Mouse (Mus musculus): ENCODE measurements around the gene Enox1.
A peak's percentile ranks its signal among the peaks of the same experiment; 100 is the strongest.

Enox1 gene

DNA sequence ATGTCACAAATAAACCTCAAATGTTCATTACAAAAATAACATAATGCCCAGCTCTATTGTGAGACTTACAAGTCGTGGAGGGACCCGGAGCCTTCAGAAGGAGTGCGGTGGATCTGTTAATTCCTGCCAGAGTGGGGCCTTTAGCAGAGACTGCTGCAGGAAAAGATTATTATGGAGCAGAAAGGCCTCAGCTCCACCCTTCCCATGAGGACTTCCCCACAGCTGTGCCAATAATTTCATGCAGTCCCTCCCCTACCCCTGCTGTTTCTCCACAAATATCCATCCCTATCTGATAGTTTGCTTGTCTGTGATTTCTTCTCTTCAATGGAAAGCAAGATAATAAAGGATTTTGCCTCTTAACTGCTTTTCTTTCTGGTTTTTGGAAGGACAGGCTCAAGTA is 314.0 kb downstream of the Enox1 start:
- DNase-seq = no peak

DNA sequence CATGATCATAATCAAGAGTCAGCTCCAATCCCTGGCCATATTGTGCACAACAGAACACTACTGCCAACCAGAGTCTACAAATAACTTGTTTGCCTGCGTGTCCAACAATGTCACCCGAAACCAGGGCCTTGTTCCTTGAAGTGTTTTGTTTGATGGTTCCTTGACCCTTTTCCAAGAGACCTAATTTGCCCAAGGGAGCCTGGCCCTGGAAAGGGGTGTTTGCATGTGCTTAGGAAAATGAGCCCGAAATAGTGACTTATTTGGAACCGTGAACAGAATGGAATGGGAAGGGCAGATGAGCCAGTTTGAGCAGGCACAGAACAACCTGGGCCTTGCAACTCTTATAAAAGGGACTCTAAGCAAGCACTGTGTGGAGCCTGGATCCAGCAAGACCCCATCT is 316.9 kb downstream of the Enox1 start:
- no peak for DNase-seq

DNA sequence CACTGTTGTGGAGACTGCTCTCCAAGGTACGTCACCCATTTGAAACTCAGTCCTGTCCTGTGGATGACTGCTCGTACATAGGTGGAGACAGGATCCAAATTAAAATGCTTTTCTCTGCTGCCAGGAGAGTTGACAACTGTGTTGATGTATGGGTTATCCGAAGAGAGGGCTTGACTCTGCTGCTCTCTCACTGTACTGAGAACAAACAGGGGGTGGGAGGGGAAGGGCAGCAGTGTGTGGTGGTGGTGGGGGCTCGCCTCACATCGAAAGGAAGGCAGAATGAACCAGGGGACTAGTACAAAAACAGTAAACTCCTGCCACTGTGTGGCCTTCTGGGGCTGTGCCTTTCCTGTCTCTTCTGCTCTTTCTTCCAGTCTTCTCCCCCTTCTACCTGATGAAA is 317.5 kb downstream of the Enox1 start:
- DNase-seq = no peak

DNA sequence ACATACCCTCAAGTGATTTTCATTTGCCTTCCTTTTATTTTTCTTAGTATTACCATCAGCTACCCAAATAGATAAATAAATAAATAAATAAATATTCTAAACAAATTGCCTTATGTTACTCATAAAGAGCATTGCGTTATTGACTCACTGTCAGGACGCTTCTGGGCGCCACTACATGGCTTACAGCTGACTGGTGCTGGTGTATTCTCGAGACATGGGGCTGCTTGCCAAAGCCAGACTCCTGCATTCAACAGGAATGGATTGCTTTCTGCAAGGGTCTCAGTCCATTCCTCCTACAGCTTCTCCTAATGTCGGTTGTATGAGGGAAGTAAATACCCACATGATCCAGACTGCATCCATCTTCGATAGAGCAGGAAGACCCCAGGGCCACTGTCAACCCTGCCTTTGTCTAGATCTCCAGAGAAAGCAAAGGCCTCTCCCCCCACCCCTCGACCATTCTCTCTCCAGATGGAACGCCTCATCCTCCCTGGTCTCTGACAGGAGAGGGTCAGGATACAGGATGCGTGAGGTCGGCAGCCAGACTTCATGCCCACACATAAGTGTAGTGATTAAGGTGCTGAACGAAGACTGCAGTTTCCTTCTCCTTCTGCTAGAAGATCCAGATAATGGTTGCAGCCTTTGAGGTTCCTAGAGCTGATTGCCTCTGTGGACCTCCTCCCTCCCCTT is 318.7 kb downstream of the Enox1 start:
- DNase-seq = no peak

DNA sequence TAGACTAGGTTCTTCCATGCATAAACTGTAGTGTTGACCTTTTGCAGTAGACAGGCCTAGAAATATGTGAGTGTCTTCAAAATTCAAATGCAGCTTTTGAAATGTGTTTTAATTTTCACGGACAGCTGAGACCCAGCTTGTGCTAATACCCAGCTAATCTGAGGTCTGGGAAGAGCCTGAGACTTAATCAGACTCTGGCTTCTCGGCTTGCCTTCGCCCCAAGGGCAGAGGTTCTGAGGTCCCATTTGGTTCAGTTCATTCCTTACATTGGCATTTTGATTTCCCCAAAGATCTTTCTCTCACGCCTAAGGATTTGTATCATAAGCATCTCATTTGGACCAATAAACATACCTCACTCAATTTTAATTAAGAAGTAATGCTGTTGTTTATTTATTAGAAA is 321.1 kb downstream of the Enox1 start:
- no peak for DNase-seq

DNA sequence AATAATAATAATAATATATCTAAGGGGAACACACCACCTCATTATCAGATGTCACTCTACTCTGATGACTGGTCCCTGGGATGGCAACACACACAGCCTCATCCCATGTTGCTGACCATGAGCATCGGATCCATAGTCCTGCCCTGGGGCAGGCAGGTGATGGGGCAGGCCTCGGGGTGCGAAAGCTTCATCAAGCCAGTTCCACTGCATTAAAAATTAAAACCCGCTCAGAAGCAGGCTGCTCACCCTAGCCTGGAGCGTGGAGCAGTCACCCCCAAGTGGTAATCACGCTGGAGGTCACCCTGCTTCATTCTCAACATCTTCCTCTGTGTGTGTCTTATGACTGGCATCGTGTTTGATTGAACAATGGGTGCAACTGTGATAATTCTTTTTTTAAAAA is 321.6 kb downstream of the Enox1 start:
- no peak for DNase-seq

DNA sequence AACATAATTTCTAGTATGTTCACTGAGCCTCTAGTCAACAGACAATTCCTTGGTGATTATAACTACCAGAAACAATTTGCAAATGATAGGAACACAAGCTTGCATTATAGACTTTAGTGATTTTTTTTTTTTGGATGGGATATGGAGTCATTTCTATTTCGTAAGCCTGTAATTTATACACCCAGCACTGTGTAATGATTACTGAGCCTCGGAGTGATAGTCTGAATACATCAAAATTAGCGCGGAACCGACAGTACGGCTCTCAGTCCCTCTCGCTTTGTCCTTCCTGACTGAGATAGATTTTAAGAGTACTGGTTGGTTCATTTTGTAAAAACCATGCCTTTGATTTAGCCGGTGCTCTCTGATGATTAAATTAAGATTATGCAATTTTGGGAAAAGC is 322.1 kb downstream of the Enox1 start:
- no peak for DNase-seq

DNA sequence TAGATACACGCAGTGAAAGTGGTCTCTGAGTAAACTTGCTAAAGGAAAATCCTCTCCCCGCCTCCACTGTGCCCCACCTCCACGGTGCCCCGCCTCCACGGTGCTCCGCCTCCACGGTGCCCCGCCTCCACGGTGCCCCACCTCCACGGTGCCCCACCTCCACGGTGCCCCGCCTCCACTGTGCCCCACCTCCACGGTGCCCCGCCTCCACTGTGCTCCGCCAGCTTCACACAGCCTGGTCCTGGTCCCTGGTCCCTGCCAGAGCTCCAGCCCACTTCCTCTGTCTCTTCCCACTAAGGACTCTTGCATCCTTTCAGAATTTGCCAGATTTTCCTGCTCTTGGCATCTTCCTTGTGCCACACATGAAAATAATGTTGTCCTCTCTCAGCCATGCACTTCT is 326.5 kb downstream of the Enox1 start:
- DNase-seq = no peak

DNA sequence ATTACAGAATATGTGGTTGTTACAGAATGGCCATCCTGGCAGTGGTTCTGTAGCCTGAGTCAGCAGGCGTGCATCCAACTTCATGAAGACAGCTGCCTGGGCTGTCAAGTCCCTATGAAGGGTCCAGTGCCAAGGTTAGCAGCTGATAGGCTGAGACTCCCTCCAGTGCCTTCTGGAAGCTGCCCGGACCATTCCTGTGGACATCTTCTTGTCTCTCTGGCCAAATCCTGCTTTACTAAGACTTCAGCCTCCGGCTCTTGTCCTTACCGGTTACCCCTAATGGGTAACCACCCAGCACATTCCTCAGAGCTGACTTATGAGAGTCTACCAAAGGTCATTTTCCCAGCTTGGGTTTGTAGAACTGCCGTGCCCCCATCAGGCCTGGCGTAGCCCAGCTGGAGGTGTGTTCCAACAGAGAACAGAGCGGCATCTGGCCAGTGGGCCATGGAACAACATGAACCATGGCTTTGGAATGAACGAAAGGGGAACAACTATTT is 328.4 kb downstream of the Enox1 start:
- DNase-seq = peak; percentile 76

DNA sequence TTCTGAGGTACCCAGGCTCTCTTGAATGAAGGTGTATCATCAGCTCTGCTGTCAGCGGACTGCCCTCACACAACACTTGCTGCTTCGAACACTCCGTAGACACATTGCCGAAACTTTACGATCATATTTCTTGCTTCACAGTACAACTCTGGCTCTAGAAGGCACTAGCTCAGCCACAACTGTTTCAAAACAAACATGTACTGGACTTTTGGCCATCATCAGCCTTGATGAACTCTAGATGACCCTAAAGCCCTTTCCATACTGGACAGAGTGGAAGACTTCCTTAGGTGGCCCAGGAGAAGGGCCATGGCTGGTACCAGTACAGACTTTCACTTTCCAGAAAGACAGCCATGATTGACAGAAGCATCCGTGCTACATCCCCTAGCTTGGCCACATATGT is 334.1 kb downstream of the Enox1 start:
- no peak for DNase-seq

DNA sequence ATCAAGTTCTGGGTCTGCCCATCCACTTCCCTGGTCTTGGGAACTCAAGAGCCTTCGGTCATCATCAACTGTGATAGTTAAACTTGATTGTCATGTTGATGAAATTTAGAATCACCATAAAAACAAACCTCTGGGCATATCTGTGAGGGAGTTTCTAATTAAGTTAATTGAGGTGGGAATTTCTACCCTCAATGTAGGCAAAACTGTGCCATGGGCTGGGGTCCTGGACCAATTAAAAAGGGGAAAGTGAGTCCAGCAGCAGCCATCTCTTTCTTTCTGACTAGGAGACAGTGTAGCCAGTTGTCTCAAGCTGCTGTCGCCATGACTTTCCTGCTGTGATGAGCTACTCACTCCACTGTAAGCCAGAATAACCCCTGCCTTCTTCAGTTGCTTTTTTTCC is 335.2 kb downstream of the Enox1 start:
- DNase-seq = no peak

DNA sequence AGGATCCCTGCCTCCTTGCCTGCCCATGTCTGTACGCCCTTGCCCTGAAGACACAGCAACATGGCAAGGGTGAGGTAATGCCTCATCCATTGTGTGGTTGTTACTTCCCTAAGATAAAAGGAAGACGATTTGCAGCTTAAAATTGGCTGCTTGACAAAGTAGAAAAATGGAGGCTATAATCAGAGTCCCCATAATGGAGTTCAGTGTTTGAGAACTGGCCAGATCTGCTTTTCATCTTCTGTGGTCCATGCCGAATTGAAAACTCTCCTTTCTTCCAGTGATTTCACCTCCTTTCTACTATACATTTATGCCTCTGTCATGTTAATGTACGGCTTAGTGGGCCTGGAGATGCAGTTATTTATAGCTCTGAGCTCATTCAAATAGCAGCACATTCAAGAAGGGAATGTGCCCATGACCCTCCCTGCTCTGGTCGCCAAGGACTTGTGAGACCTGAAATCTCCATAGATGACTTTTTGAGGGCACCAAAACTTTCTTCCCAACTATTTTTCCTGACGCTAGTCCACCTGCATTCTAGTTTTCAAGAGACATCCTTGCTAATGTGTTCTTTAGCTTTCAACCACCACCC is 343.5 kb downstream of the Enox1 start:
- no peak for DNase-seq

DNA sequence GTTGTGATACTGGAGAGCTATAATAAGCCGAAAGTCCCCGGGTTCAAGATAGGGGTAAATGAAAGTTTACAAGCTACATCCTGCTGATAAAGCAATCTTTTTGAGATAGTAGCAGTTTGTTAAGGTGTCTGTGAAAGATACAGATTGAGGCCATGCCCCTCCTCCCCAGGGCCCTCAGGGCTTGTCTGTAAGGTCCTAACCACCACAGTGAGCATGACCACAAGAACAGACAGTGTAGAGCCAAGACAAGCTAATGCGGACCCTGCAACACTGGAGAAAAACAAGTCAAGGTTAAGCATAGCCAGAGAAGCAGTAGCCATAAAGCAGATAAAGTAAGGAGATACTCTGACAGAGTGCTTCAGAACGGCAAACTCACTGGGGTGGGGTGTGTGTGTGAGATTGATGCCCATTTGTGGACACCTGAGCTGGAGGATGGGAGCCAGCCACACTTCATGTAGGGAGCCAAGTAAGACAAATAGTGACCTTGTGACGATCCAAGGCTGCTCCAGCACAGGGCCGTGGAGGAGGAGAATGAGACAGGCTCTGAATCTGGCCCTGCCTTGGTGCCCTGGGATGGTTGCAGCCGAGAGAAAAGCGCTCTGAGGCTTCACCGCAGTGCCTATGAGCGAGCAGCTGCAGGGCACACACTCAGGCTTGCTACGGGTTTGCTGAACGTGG is 348.0 kb downstream of the Enox1 start:
- DNase-seq = no peak

DNA sequence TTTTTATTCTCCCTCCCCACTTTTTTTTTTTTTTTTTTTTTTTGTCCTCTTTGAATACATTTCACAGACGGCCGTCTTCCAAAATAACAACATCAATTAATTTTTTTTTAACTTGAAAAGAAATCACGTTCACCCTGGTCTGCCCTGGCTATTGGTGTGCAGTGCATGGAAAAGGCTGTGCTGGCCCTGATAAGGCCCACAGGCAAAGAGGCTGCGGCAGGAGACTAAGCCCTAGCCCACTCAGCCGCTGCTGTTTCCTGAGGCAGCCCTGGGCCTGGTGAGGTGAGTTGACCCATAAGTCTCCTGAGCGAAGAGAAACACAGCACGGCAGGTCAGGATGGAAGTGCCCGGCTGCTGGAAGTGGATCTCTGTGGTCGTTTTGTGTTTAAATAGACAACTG is 349.8 kb downstream of the Enox1 start:
- DNase-seq = no peak

DNA sequence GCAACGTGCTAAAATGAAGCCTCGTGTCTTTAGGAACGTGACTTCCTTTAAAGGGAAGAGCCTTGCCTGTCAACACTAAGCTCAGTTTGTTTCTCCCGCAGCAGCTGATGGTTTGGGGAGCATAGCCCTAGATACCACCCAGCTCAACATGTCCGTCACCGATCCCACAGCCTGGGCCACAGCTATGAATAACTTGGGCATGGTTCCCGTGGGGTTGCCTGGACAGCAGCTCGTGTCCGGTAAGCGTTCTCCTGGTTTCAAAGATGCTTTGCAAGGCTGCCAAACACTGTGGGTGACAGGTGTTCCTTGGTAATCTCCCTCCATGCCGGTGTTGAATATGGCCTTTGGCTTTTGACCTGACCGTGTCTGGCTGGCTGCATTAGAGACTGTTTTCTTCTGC is 351.5 kb downstream of the Enox1 start:
- no peak for DNase-seq

DNA sequence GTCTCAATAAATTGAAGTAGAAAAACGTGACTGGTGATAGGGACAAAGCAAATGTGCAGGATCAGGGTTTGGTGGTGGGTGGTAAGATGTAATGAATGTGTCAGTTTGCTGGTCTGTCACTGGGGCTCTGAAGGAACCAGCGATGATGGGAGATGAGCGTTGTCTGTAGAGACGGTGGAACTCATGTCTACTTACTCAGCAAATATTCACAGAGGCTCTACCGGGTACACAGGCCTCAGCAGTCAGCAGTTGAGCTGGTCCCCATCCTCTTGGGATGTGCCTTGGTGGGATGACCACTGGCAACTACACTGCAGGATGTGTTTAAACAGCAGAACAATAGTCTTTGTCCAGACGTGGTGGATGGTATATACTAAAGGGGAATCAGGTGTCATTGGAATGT is 352.5 kb downstream of the Enox1 start:
- no peak for DNase-seq

DNA sequence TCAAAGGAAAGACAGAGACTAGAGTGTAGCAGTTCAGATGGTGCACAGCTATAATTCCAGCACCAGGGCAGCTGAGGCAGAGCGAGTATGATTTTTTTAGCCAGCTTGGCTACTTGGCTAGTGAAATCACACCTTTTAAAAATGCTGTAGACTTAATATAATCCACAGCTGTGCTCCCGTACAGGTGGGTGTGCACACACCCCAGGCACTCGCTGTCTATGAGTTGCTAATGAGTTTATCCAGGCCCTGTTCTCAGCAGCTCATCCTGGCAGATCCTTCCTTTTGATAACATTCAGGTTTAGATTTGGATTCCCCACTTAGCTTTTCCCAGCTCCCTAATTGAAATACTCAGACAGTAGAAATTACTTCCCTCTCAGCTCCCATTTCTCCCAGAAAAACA is 353.4 kb downstream of the Enox1 start:
- no peak for DNase-seq

DNA sequence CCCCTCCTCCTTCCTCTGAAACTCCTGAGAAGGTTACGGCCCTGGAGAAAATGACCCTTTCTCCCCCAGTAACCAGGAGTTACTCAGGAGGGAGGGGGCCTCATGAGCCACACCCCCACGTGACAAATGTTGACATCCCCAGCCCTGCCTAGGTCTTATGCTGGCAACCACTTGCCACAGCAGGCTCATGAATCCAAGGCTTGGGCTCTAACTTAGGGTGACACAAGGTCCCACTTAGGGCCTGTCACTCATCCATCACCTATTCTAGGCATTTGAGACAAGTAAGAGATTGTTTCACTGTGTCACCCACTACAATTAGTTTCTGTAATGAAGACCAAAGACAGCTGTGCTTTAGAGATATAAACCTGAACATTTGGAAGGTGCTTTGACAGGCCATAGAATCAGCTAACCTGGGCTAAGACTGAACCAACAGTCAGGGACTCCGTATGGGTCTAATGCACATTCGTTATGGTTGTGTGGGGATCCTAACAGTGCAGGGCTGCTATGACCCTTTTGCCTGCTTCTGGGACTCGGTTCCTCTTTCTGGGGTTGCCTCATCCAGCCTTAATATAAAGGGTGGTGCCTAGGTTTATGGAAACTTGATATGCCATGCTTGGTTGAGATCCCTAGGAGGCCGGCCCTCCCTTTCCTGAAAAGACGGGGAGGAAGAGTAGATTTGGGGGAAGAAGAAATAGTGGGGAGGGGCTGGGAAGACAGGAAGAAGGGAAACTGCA is 354.7 kb downstream of the Enox1 start:
- DNase-seq = peak; percentile 26

DNA sequence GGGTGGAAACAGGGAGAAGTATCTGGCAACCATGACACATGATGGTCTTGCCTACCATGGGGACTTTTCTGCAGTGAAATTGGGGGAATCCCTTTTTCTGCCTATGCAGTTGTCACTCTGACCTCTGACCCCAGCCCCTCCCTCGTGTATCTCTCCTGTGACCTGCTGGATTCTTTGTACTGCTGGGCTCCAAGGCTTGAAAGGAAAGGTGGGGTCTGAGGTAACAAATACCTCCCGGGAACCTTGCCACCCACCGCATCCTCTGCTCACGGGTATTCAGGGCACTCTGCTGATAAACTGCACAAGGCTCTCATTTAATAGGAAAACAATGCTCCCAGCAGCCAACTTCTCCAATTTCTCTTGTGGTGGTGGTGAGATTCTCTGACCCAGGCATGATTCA is 361.5 kb downstream of the Enox1 start:
- DNase-seq = no peak

DNA sequence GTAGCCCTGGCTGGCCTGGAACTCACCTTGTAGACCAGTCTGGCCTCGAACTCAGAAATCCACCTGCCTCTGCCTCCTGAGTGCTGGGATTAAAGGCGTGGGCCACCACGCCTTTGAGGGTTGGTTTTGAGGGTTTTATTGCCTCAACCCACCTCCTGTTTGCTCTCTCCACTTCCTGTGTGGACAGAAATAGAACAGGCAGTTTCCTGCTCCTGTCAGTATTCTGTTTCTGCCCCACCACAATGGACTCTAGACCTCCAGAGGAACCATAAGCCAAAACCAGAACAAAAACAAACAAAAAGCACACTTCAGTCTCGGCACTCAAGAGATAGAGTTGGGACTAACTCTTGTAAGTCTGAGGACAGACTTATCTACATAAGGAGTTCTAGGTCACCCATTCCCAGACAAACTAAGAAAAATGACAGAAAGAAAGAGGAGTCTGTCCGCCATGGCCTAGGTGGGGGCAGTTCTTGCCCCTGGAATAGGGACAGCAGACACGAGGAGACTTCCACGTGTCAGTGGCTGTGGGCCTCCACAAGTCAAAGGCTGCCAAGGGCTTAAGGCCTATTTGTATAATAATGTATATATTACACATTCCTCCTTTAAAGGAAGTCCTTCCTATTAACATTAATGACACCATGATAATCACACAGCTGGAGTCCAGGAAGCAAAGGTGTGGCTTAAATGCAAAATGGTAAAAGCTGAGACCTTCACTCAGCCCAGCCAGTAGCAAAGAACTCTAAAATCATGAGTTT is 362.6 kb downstream of the Enox1 start:
- no peak for DNase-seq

DNA sequence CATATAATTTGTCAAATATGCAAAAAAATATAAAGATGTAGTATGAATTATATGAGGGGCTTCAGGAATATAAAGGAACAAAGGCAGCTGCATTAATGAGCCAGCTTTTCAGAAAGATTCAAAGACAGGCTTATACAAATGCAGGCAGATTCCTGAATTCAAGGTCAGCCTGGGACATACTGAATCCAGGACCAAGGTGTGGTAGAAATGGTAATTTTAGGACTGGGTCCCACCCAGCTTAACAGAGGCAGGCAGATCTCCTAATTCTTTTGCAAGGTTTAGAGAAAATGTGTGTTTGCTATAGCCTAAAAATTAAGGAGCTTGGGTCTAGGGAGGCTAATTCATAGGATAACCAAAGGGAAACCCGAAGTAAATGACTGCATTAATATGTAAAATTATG is 363.1 kb downstream of the Enox1 start:
- DNase-seq = no peak

DNA sequence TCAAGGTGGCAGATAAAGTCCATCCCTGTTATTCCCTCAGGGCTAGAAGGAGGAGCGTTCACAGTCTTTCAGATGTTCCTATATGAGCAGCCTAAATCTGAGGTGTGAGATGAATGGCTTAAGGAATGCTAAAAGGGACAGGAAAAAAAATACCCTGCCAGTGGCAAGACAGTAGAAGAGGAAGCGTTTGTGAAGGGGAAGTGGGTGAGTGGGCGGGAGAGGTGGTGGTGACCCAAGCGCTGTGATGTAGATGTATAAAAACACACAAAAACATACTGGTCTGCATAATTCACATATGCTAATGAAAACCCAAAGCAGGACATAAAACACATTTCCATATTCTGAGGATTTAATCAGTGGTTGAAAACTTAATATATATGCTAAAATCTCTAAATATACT is 367.7 kb downstream of the Enox1 start:
- peak; percentile 58 for DNase-seq

DNA sequence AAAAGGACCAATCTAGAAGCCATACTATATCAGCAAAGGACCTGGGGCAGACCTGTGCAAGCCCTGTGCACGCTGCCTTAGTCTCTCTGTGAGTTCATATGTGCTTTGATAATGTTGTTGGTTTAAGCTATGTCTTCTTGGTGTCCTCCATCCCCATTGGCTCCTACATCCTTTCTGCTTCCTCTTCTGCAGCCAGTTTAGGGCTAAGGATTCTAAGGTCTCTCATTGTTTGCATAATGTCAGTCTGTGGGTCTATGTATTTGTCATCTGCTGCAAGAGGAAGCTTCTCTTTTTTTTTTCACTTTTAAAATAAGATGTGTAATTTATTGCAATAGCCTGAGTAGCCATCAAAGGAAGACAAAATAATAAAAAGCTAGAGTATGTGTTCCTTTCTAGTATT is 369.7 kb downstream of the Enox1 start:
- DNase-seq = no peak
